Mouse (Mus musculus) spleen, postnatal 10 days (tissue): Measurements from ENCODE around the gene Olfr74.
"Not testable (repeated sequence)": the region's sequence is repeated elsewhere in the genome, so short reads cannot be mapped to it uniquely, and the experiment has no call there.

Experiments used
- DNase-seq, 2 experiments: peaks; one replicate each; pipeline ENCODE4 v3.0.0; 2021 to 2022; ENCODE audit warnings: low spot score in 2 of 2

Olfr74 gene

GRCm38 (mm10) chr2:87974563-87974962, at the start of gene Olfr74:
Gene Olfr74, minus strand, starts transcription at chr2:87974663.
- DNase-seq = no peak

- DNase-seq = not testable (repeated sequence)
Measured at GRCm38 (mm10) chr2:88022474-88022873, 48.0 kb upstream of the Olfr74 start, which contains the start of gene Olfr1161. Gene Olfr1161, plus strand, starts transcription at chr2:88022774.

DNA sequence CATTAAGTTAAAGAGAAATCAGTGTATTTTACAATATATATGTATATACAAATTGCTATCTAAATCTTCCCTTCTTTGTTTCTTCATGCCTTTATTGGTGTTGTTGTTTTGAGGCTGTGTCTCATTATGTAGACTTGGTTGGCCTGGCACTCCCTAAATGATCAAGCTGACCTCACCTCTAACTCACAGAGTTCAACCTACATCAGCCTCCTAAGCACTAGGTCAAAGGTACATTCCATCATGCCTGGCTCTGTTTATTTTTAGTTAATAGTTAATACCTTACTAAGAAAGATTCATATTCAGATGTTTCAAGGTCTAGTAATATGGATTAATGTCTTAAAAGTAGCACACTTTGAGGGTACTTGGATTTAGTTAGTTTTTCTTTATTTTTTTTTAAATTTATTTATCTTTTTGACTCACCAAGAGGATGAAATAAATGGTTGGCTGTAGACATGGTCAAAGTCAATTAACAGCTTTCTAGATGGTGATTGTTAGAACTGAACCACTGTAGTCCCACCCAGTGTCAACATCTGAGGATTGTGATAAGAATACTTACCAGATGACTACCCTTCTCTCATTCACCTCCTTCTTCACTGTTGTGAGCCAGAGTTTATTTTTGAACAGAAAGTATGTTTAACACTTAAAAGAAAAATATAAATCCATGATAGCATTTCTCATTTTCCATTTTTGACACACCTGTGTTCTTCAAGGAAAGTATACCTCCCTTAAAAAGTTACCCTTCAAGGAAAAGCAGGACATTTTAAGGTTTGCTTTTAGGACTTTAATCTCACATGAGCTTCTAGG, 33.3 kb upstream of the Olfr74 start, which contains the start of gene Olfr1160:
TSS of gene Olfr1160 (minus strand) at position 754 of the 804 bp plus-strand sequence.
- no peak for DNase-seq

DNA sequence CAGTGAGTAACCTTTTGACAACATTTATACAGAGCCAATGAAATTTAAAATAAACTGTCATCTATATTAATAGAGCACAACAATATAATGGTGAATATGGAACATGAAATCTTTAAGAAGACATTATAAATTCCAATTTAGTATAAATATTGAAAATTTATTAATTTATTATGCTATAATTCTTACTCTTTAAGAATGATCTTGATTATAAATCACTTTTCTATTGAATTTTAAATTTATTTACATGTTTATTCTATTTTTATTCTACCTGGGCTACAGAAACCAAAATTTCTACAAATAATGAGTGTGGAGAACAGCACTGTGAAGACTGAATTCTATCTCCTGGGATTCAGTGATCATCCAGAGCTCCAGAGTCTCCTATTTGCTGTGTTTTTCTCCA, 15.3 kb upstream of the Olfr74 start, which contains the start of gene Olfr1158:
TSS of gene Olfr1158 (plus strand) at position 301 of the 400 bp plus-strand sequence.
- no peak for DNase-seq

DNA sequence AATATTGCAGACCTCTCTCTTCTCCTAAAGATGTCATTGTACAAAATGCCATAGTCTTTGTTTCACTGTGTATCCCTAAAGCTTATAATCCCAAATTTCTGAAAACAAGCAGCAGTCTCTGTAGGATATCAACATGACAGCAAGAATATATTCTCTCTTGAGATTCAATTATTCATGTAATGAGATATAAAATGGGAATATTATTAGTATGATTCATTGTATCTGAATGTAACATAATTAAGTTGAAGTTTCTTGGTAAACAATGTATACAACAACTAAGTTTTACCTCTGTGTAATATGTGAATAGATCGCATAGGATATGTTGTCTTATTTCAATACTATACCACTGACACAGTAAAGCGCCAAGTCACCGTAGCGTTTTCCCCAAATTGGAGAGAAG, 6.3 kb downstream of the Olfr74 start, which contains the start of gene Olfr1157:
TSS of gene Olfr1157 (minus strand) at position 101 of the 400 bp plus-strand sequence.
- DNase-seq = no peak

- no peak for DNase-seq
Measured at GRCm38 (mm10) chr2:87953000-87953399, 21.5 kb downstream of the Olfr74 start, which contains the start of gene Olfr1156. Gene Olfr1156, minus strand, starts transcription at chr2:87953100.

GRCm38 (mm10) chr2:87945037-87945436, 29.4 kb downstream of the Olfr74 start, which contains the start of gene Olfr1155:
Gene Olfr1155, minus strand, starts transcription at chr2:87945137.
- DNase-seq = no peak
